Mouse (Mus musculus) kidney, postnatal 10 days (tissue): ENCODE results near the gene C1ql1.

ENCODE experiments used
- DNase-seq: peaks from one replicate; pipeline ENCODE4 v3.0.0; 2021; ENCODE audit warnings: mixed read lengths

Gene C1ql1

GRCm38 (mm10) chr11:102957692-102958091, 11.2 kb upstream of the C1ql1 start:
- DNase-seq: no peak

GRCm38 (mm10) chr11:102956962-102957614, 10.6 kb upstream of the C1ql1 start:
- DNase-seq: peak; percentile 31

- DNase-seq: no peak
Observed at GRCm38 (mm10) chr11:102952922-102953321, 6.4 kb upstream of the C1ql1 start.

GRCm38 (mm10) chr11:102948043-102948961, 1.8 kb upstream of the C1ql1 start:
- DNase-seq: peak; percentile 70

GRCm38 (mm10) chr11:102946992-102947343, 480 bp upstream of the C1ql1 start:
- no peak for DNase-seq

- DNase-seq: no peak
Observed at GRCm38 (mm10) chr11:102945306-102946264, 903 bp downstream of the C1ql1 start.

GRCm38 (mm10) chr11:102941236-102941635, 5.3 kb downstream of the C1ql1 start:
- no peak for DNase-seq

GRCm38 (mm10) chr11:102939024-102939675, 7.3 kb downstream of the C1ql1 start:
- peak; percentile 27 for DNase-seq

- DNase-seq: no peak
Observed at GRCm38 (mm10) chr11:102937529-102938182, 8.8 kb downstream of the C1ql1 start.

- DNase-seq: no peak
Observed at GRCm38 (mm10) chr11:102936272-102936671, 10.2 kb downstream of the C1ql1 start.

GRCm38 (mm10) chr11:102930672-102931071, 15.8 kb downstream of the C1ql1 start:
- DNase-seq: no peak

- DNase-seq: peak; percentile 58
Observed at GRCm38 (mm10) chr11:102925351-102925717, 21.2 kb downstream of the C1ql1 start.

GRCm38 (mm10) chr11:102924557-102925350, 21.7 kb downstream of the C1ql1 start, which contains the start of gene Kif18b:
Kif18b (minus strand) TSS chr11:102925124.
- DNase-seq: peak; percentile 98

GRCm38 (mm10) chr11:102921491-102921890, 25.0 kb downstream of the C1ql1 start:
- DNase-seq: no peak

- DNase-seq: no peak
Observed at GRCm38 (mm10) chr11:102918077-102918476, 28.4 kb downstream of the C1ql1 start.

GRCm38 (mm10) chr11:102915380-102915779, 31.1 kb downstream of the C1ql1 start:
- no peak for DNase-seq

- DNase-seq: no peak
Observed at GRCm38 (mm10) chr11:102911376-102911775, 35.1 kb downstream of the C1ql1 start.

GRCm38 (mm10) chr11:102903654-102904053, 42.8 kb downstream of the C1ql1 start:
- DNase-seq: peak; percentile 2

GRCm38 (mm10) chr11:102902107-102902506, 44.4 kb downstream of the C1ql1 start:
- DNase-seq: no peak

GRCm38 (mm10) chr11:102901199-102901598, 45.3 kb downstream of the C1ql1 start:
- DNase-seq: no peak

- DNase-seq: peak; percentile 91
Observed at GRCm38 (mm10) chr11:102900763-102901162, 45.7 kb downstream of the C1ql1 start, which contains the start of gene Gfap. Gfap (minus strand) TSS chr11:102900912.
